Mouse (Mus musculus) limb, embryonic 15.5 days (tissue): Measurements from ENCODE around the gene Fancl. TPM values are rescaled to one million over a fixed set of nuclear protein-coding genes. Genes with fewer than 3 reads are reported as not detected.

Experiments
- ATAC-seq: fragments of 200-750 bp; cut with Nextera tagmentation; 2 replicates; pipeline ENCODE4 v1.8.0; 2017; ENCODE audit warnings: low read depth, moderate TSS enrichment; ENCODE audit not compliant: insufficient number of reproducible peaks, low FRiP score, low TSS enrichment
- H3K27ac ChIP-seq: fragments of 300-500 bp; sonication (generic); 2 replicates; pipeline ENCODE4 v1.5.1; 2015; ENCODE audit warnings: moderate library complexity, mild to moderate bottlenecking, inconsistent platforms
- H3K27me3 ChIP-seq: fragments of 300-500 bp; sonication (generic); 2 replicates; pipeline ENCODE4 v1.6.1; 2015; ENCODE audit warnings: inconsistent platforms
- H3K36me3 ChIP-seq: fragments of 300-500 bp; sonication (generic); 2 replicates; pipeline ENCODE4 v1.6.1; 2015; ENCODE audit warnings: inconsistent platforms
- H3K4me1 ChIP-seq: fragments of 300-500 bp; sonication (generic); 2 replicates; pipeline ENCODE4 v1.6.1; 2015; ENCODE audit warnings: inconsistent platforms
- H3K4me2 ChIP-seq: fragments of 300-500 bp; sonication (generic); 2 replicates; pipeline ENCODE4 v1.6.1; 2015; ENCODE audit warnings: mild to moderate bottlenecking, inconsistent platforms
- H3K4me3 ChIP-seq: fragments of 300-500 bp; sonication (generic); 2 replicates; pipeline ENCODE4 v1.5.1; 2015; ENCODE audit warnings: mild to moderate bottlenecking, inconsistent platforms
- H3K9ac ChIP-seq: fragments of 300-500 bp; sonication (generic); 2 replicates; pipeline ENCODE4 v1.6.1; 2015; ENCODE audit warnings: inconsistent platforms
- H3K9me3 ChIP-seq: fragments of 300-500 bp; sonication (generic); 2 replicates; pipeline ENCODE4 v1.6.1; 2016; ENCODE audit warnings: inconsistent platforms
- WGBS: fragments of 180-500 bp; shearing (Covaris S2); methylation state at CpG from one replicate; pipeline ENCODE4 v1.1.7; 2015; 5-methylcytosine and 5-hydroxymethylcytosine counted together
- polyA plus RNA-seq: library from polyadenylated mRNA; unstranded; fragments of >200 nt; fragmentation: Nextera tagmentation; extraction: Ambion mirVana; gene quantifications from 2 replicates; pipeline ENCODE4 v1.2.1, GENCODE M21; 2015

Gene Fancl
- polyA plus RNA-seq, 1 experiment from 2014 or later = 24.8 TPM

- no peak for ATAC-seq
Observed at GRCm38 (mm10) chr11:26437818-26438217, 51.9 kb downstream of the Fancl start.

GRCm38 (mm10) chr11:26441121-26441520 is 55.2 kb downstream of the Fancl start:
- 84% methylated on average over 1 of the region's 1 CpGs for WGBS
- no peak overlapping the region for H3K27ac ChIP-seq

More at GRCm38 (mm10) chr11:26437818-26438217, 51.9 kb downstream of the Fancl start:
- no peaks in the 10 kb centered on the region for H3K9me3 ChIP-seq
- H3K27me3 ChIP-seq = no peaks in the 10 kb centered on the region
- no peak overlapping the region for H3K4me3 ChIP-seq
- no peaks in the 10 kb centered on the region for H3K4me1 ChIP-seq
- H3K27ac ChIP-seq = no peak overlapping the region
- WGBS = 77% methylated on average over 13 of the region's 13 CpGs
- no peak overlapping the region for H3K4me2 ChIP-seq
- H3K36me3 ChIP-seq = no peaks in the 10 kb centered on the region
- H3K9ac ChIP-seq = no peak overlapping the region

GRCm38 (mm10) chr11:26444374-26444773 is 58.4 kb downstream of the Fancl start:
- H3K27me3 ChIP-seq = no peaks in the 10 kb centered on the region
- H3K9me3 ChIP-seq = no peaks in the 10 kb centered on the region
- no peak overlapping the region for H3K4me2 ChIP-seq
- no peak for ATAC-seq
- H3K27ac ChIP-seq = no peak overlapping the region
- H3K36me3 ChIP-seq = 0 out of 2 replicates have a peak, but pooled peaks cover 3% of the 10 kb centered on the region
- no peak overlapping the region for H3K4me3 ChIP-seq
- no peak overlapping the region for H3K9ac ChIP-seq
- no peaks in the 10 kb centered on the region for H3K4me1 ChIP-seq

More at GRCm38 (mm10) chr11:26441121-26441520, 55.2 kb downstream of the Fancl start:
- H3K4me2 ChIP-seq = no peak overlapping the region
- ATAC-seq = no peak
- H3K27me3 ChIP-seq = no peaks in the 10 kb centered on the region
- no peaks in the 10 kb centered on the region for H3K4me1 ChIP-seq
- no peak overlapping the region for H3K9ac ChIP-seq
- H3K4me3 ChIP-seq = no peak overlapping the region
- no peaks in the 10 kb centered on the region for H3K9me3 ChIP-seq
- no peaks in the 10 kb centered on the region for H3K36me3 ChIP-seq

GRCm38 (mm10) chr11:26449789-26450188 is 63.9 kb downstream of the Fancl start:
- WGBS = 73% methylated on average over 3 of the region's 3 CpGs
- no peak overlapping the region for H3K4me2 ChIP-seq
- no peak overlapping the region for H3K27ac ChIP-seq
- no peak for ATAC-seq
- H3K9ac ChIP-seq = no peak overlapping the region
- no peaks in the 10 kb centered on the region for H3K4me1 ChIP-seq
- no peaks in the 10 kb centered on the region for H3K9me3 ChIP-seq
- no peak overlapping the region for H3K4me3 ChIP-seq
- H3K27me3 ChIP-seq = no peaks in the 10 kb centered on the region
- H3K36me3 ChIP-seq = 0 out of 2 replicates have a peak, but pooled peaks cover 3% of the 10 kb centered on the region

DNA sequence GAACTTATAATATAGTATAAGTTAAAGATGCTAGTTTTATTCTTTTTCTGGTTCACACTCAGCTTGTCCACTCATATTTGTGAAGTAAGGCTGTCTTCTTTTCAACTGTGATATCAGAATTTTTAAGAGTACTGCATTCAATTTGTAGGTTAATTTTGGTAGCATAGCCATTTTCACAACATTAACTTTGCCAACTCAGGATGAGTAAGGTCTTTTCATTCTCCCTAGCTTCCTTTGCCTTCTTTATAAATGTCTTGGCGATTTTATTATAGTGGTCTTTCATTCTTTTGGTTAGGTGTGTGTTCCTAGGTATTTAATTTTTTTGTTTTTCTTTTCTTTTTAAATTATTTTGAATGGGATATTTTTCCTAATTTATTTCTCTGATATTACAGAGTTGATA is 64.7 kb downstream of the Fancl start:
- WGBS = 89% methylated on average over 1 of the region's 1 CpGs

DNA sequence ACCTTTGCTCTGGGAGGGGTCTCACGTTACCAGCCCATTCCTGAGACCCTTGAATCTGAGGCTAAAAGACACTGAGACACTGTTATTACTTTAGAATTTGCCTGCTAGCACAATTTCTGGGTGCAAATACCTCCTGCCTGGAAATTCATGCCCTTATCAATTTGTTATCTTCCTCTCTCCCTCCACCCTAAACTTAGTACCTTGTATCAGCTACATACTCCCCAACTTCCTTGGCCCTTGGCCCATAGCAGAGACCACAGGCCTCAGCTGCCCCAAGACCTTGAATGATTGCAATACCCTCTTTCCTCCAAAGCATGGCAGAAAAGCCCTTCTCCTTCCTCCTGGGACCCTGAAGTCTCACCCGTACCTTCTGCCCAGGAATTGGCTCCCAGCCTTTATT is 65.3 kb downstream of the Fancl start:
- no peak for ATAC-seq
- no peak overlapping the region for H3K4me2 ChIP-seq
- no peaks in the 10 kb centered on the region for H3K9me3 ChIP-seq
- no peak overlapping the region for H3K27ac ChIP-seq
- no peaks in the 10 kb centered on the region for H3K27me3 ChIP-seq
- no peaks in the 10 kb centered on the region for H3K4me1 ChIP-seq
- no peak overlapping the region for H3K9ac ChIP-seq
- no peak overlapping the region for H3K4me3 ChIP-seq
- WGBS = 90% methylated on average over 2 of the region's 2 CpGs
- H3K36me3 ChIP-seq = 0 out of 2 replicates have a peak, but pooled peaks cover 3% of the 10 kb centered on the region

More for the DNA sequence above, 64.7 kb downstream of the Fancl start:
- no peak for ATAC-seq
- H3K4me2 ChIP-seq = no peak overlapping the region
- H3K9me3 ChIP-seq = no peaks in the 10 kb centered on the region
- H3K36me3 ChIP-seq = 0 out of 2 replicates have a peak, but pooled peaks cover 3% of the 10 kb centered on the region
- H3K4me1 ChIP-seq = no peaks in the 10 kb centered on the region
- no peaks in the 10 kb centered on the region for H3K27me3 ChIP-seq
- H3K27ac ChIP-seq = no peak overlapping the region
- no peak overlapping the region for H3K4me3 ChIP-seq
- H3K9ac ChIP-seq = no peak overlapping the region

GRCm38 (mm10) chr11:26452693-26453092 is 66.8 kb downstream of the Fancl start:
- Histone ChIP-seq H3K9ac (no peak overlapping the region), H3K4me3 (no peak overlapping the region), H3K36me3 (no peaks in the 10 kb centered on the region), H3K27me3 (no peaks in the 10 kb centered on the region), H3K4me2 (no peak overlapping the region), H3K9me3 (no peaks in the 10 kb centered on the region), H3K4me1 (no peaks in the 10 kb centered on the region), H3K27ac (no peak overlapping the region)
- WGBS = 85% methylated on average over 4 of the region's 4 CpGs
- ATAC-seq = no peak

- Histone ChIP-seq H3K9ac (no peak overlapping the region), H3K9me3 (no peaks in the 10 kb centered on the region), H3K27me3 (no peaks in the 10 kb centered on the region), H3K27ac (no peak overlapping the region), H3K4me1 (no peaks in the 10 kb centered on the region), H3K4me2 (no peak overlapping the region), H3K36me3 (no peaks in the 10 kb centered on the region), H3K4me3 (no peak overlapping the region)
- no peak for ATAC-seq
- 88% methylated on average over 4 of the region's 4 CpGs for WGBS
Observed at GRCm38 (mm10) chr11:26454081-26454480, 68.1 kb downstream of the Fancl start.

GRCm38 (mm10) chr11:26477037-26477739 is 91.3 kb downstream of the Fancl start:
- no peak for ATAC-seq
- WGBS = 83% methylated on average over 6 of the region's 6 CpGs
- no peaks in the 10 kb centered on the region for H3K27me3 ChIP-seq

GRCm38 (mm10) chr11:26481691-26482242 is 95.8 kb downstream of the Fancl start:
- Histone ChIP-seq H3K4me1 (0 out of 2 replicates have a peak, but pooled peaks cover under 1% of the 10 kb centered on the region), H3K27ac (no peak overlapping the region), H3K36me3 (no peaks in the 10 kb centered on the region; the same call in 1 of the 2 replicates), H3K4me2 (no peak overlapping the region), H3K9ac (no peak overlapping the region), H3K9me3 (no peaks in the 10 kb centered on the region), H3K4me3 (no peak overlapping the region), H3K27me3 (no peaks in the 10 kb centered on the region)
- ATAC-seq = no peak
- WGBS = 27% methylated on average over 3 of the region's 3 CpGs

More at GRCm38 (mm10) chr11:26477037-26477739, 91.3 kb downstream of the Fancl start:
- no peaks in the 10 kb centered on the region for H3K9me3 ChIP-seq
- H3K27ac ChIP-seq = no peak overlapping the region
- H3K4me1 ChIP-seq = no peaks in the 10 kb centered on the region
- H3K9ac ChIP-seq = no peak overlapping the region
- H3K4me3 ChIP-seq = no peak overlapping the region
- H3K4me2 ChIP-seq = no peak overlapping the region
- H3K36me3 ChIP-seq = peaks cover 12% of the 10 kb centered on the region

GRCm38 (mm10) chr11:26489761-26490466 is 104.0 kb downstream of the Fancl start:
- H3K4me3 ChIP-seq = no peak overlapping the region
- H3K27ac ChIP-seq = peak overlapping the region; percentile 47
- no peaks in the 10 kb centered on the region for H3K9me3 ChIP-seq
- peak; percentile 84 for ATAC-seq
- H3K27me3 ChIP-seq = no peaks in the 10 kb centered on the region
- peak overlapping the region; percentile 26 for H3K4me2 ChIP-seq
- H3K4me1 ChIP-seq = peaks cover 16% of the 10 kb centered on the region; the same call in 1 of the 2 replicates
- 28% methylated on average over 12 of the region's 12 CpGs for WGBS
- no peak overlapping the region for H3K9ac ChIP-seq
- H3K36me3 ChIP-seq = no peaks in the 10 kb centered on the region; the same call in 1 of the 2 replicates

DNA sequence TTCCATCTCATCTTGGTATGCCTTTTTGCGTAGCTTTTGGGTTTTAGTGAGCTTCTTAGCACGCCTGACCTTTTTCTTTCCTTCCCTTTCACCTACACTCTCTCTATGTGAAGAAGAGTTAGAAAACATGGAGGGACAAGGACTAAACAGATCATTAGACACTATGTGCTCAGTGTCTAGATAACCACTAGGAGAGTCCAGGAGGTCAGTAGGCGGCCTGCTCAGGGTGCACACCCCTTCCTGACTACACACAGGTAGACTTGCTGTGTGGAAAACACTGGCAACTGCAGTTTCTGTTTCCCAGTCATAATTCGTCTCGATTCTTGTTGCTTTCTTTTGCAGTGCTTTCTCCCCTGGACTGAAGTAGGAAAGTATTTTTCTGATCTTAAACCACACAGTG is 110.0 kb downstream of the Fancl start:
- 82% methylated on average over 5 of the region's 5 CpGs for WGBS
- no peaks in the 10 kb centered on the region for H3K4me1 ChIP-seq
- H3K4me3 ChIP-seq = no peak overlapping the region

More for the DNA sequence above, 110.0 kb downstream of the Fancl start:
- no peak for ATAC-seq
- no peak overlapping the region for H3K4me2 ChIP-seq
- H3K27me3 ChIP-seq = no peaks in the 10 kb centered on the region
- no peaks in the 10 kb centered on the region for H3K9me3 ChIP-seq
- no peak overlapping the region for H3K27ac ChIP-seq
- H3K36me3 ChIP-seq = no peaks in the 10 kb centered on the region
- no peak overlapping the region for H3K9ac ChIP-seq
